Mouse (Mus musculus) cerebellum, postnatal 25 days (tissue): ENCODE results near the gene Zfp804a.

Source experiments
- DNase-seq, 2 experiments: peaks; one replicate each; pipeline ENCODE4 v3.0.0; 2021; ENCODE audit warnings: mixed read lengths in 2 of 2

The Zfp804a gene

GRCm38 (mm10) chr2:82282591-82283269 lies 229.7 kb downstream of the Zfp804a start:
- DNase-seq: no peak

GRCm38 (mm10) chr2:82294932-82295493 lies 242.0 kb downstream of the Zfp804a start:
- no peak for DNase-seq
